Mouse (Mus musculus) embryonic facial prominence, embryonic 14.5 days (tissue): ENCODE results near the gene Rhbdf2. TPM values are rescaled to one million over a fixed set of nuclear protein-coding genes. Genes with fewer than 3 reads are reported as not detected.

Experiments
- ATAC-seq: fragments of 200-750 bp; cut with Nextera tagmentation; 2 replicates; pipeline ENCODE4 v1.8.0; 2017; ENCODE audit warnings: low read depth, moderate number of reproducible peaks, moderate TSS enrichment
- DNase-seq: peaks from one replicate; pipeline ENCODE4 v3.0.0-alpha.2; 2015; ENCODE audit warnings: low spot score
- H3K27ac ChIP-seq: fragments of 300-500 bp; sonication (generic); replicated peaks from 2 replicates; pipeline ENCODE4 v1.5.1; 2014; ENCODE audit warnings: low read depth, mild to moderate bottlenecking, low read length, moderate library complexity
- H3K27me3 ChIP-seq: fragments of 300-500 bp; sonication (generic); replicated peaks from 2 replicates; pipeline ENCODE4 v1.6.1; 2014; ENCODE audit warnings: low read length; ENCODE audit not compliant: control insufficient read depth, insufficient read depth
- H3K36me3 ChIP-seq: fragments of 300-500 bp; sonication (generic); 2 replicates; pipeline ENCODE4 v1.6.1; 2014; ENCODE audit warnings: low read length, mixed read lengths; ENCODE audit not compliant: control insufficient read depth, insufficient read depth
- H3K4me1 ChIP-seq: fragments of 300-500 bp; sonication (generic); 2 replicates; pipeline ENCODE4 v1.6.1; 2014; ENCODE audit warnings: antibody characterized with exemption, low read length; ENCODE audit not compliant: control insufficient read depth, insufficient read depth
- H3K4me2 ChIP-seq: fragments of 300-500 bp; sonication (generic); 2 replicates; pipeline ENCODE4 v1.6.1; 2014; ENCODE audit warnings: low read depth, mild to moderate bottlenecking, low read length, moderate library complexity, mixed read lengths
- H3K4me3 ChIP-seq: fragments of 300-500 bp; sonication (generic); 2 replicates; pipeline ENCODE4 v1.5.1; 2014; ENCODE audit warnings: low read depth, mild to moderate bottlenecking, low read length
- H3K9ac ChIP-seq: fragments of 300-500 bp; sonication (generic); 2 replicates; pipeline ENCODE4 v1.6.1; 2014; ENCODE audit warnings: low read depth, mild to moderate bottlenecking, low read length, moderate library complexity, mixed read lengths
- H3K9me3 ChIP-seq: fragments of 300-500 bp; sonication (generic); 2 replicates; pipeline ENCODE4 v1.6.1; 2016; ENCODE audit warnings: low read length; ENCODE audit not compliant: control insufficient read depth
- WGBS: fragments of 180-500 bp; shearing (Covaris S2); extraction: QIAGEN DNeasy Blood & Tissue Kit; methylation state at CpG from one replicate; pipeline ENCODE4 v1.1.7; 2014; 5-methylcytosine and 5-hydroxymethylcytosine counted together
- polyA plus RNA-seq: library from polyadenylated mRNA; unstranded; fragments of >200 nt; fragmentation: Nextera tagmentation; extraction: Ambion mirVana; gene quantifications from 2 replicates; pipeline ENCODE4 v1.2.1, GENCODE M21; 2014

Rhbdf2 gene
- polyA plus RNA-seq, 1 experiment from 2014 or later, result 3.6 TPM

- no peak for DNase-seq
- H3K9ac ChIP-seq, result no peak overlapping the region
- no peaks in the 10 kb centered on the region for H3K36me3 ChIP-seq
- ATAC-seq, result no peak
- H3K9me3 ChIP-seq, result no peaks in the 10 kb centered on the region
- H3K4me1 ChIP-seq, result 0 out of 2 replicates have a peak, but pooled peaks cover 6% of the 10 kb centered on the region
- no peak overlapping the region; the same call in 1 of the 2 replicates for H3K27ac ChIP-seq
- H3K27me3 ChIP-seq, result no peaks in the 10 kb centered on the region
- H3K4me3 ChIP-seq, result no peak overlapping the region
- no peak overlapping the region for H3K4me2 ChIP-seq
- WGBS, result 55% methylated on average over 1 of the region's 1 CpGs
Measured at GRCm38 (mm10) chr11:116555572-116555971, 71.2 kb downstream of the Rhbdf2 start.

- 40% methylated on average over 12 of the region's 12 CpGs for WGBS
- DNase-seq (peak; percentile 79), ATAC-seq (peak; percentile 37; the same call in 1 of the 2 replicates)
- H3K4me3 ChIP-seq, result no peak overlapping the region
- H3K27me3 ChIP-seq, result no peaks in the 10 kb centered on the region
- no peak overlapping the region for H3K9ac ChIP-seq
- no peak overlapping the region for H3K4me2 ChIP-seq
- H3K27ac ChIP-seq, result no peak overlapping the region
- H3K4me1 ChIP-seq, result peaks cover 6% of the 10 kb centered on the region; the same call in 1 of the 2 replicates
- H3K36me3 ChIP-seq, result no peaks in the 10 kb centered on the region
- no peaks in the 10 kb centered on the region for H3K9me3 ChIP-seq
Measured at GRCm38 (mm10) chr11:116554171-116554878, 72.5 kb downstream of the Rhbdf2 start.

GRCm38 (mm10) chr11:116552194-116552593 lies 74.6 kb downstream of the Rhbdf2 start:
- no peak overlapping the region for H3K9ac ChIP-seq
- peaks cover 6% of the 10 kb centered on the region; the same call in 1 of the 2 replicates for H3K4me1 ChIP-seq
- H3K4me2 ChIP-seq, result no peak overlapping the region
- H3K27me3 ChIP-seq, result no peaks in the 10 kb centered on the region
- H3K9me3 ChIP-seq, result no peaks in the 10 kb centered on the region
- H3K27ac ChIP-seq, result no peak overlapping the region
- 89% methylated on average over 1 of the region's 1 CpGs for WGBS
- ATAC-seq (no peak), DNase-seq (no peak)
- H3K4me3 ChIP-seq, result no peak overlapping the region
- 0 out of 2 replicates have a peak, but pooled peaks cover 13% of the 10 kb centered on the region for H3K36me3 ChIP-seq

GRCm38 (mm10) chr11:116550748-116551147 lies 76.1 kb downstream of the Rhbdf2 start:
- ATAC-seq (no peak), DNase-seq (no peak)
- no peak overlapping the region for H3K4me3 ChIP-seq
- H3K27me3 ChIP-seq, result no peaks in the 10 kb centered on the region
- H3K9ac ChIP-seq, result no peak overlapping the region
- WGBS, result 55% methylated on average over 7 of the region's 7 CpGs
- peaks cover 6% of the 10 kb centered on the region; the same call in 1 of the 2 replicates for H3K4me1 ChIP-seq
- no peaks in the 10 kb centered on the region for H3K9me3 ChIP-seq
- H3K36me3 ChIP-seq, result peaks cover 26% of the 10 kb centered on the region
- H3K4me2 ChIP-seq, result no peak overlapping the region
- no peak overlapping the region for H3K27ac ChIP-seq

- ATAC-seq (no peak), DNase-seq (no peak)
- Histone ChIP-seq H3K9ac (no peak overlapping the region), H3K4me1 (peaks cover 6% of the 10 kb centered on the region; the same call in 1 of the 2 replicates), H3K4me3 (no peak overlapping the region), H3K36me3 (peaks cover 39% of the 10 kb centered on the region), H3K4me2 (no peak overlapping the region), H3K9me3 (no peaks in the 10 kb centered on the region), H3K27ac (no peak overlapping the region; the same call in 1 of the 2 replicates), H3K27me3 (no peaks in the 10 kb centered on the region)
- 89% methylated on average over 11 of the region's 11 CpGs for whole genome bisulfite sequencing
Measured at GRCm38 (mm10) chr11:116549273-116550038, 77.4 kb downstream of the Rhbdf2 start.

GRCm38 (mm10) chr11:116548780-116549179 lies 78.0 kb downstream of the Rhbdf2 start:
- peaks cover 6% of the 10 kb centered on the region; the same call in 1 of the 2 replicates for H3K4me1 ChIP-seq

More at GRCm38 (mm10) chr11:116548780-116549179, 78.0 kb downstream of the Rhbdf2 start:
- DNase-seq (no peak), ATAC-seq (no peak)
- H3K27me3 ChIP-seq, result no peaks in the 10 kb centered on the region
- no peak overlapping the region for H3K27ac ChIP-seq
- no peak overlapping the region for H3K4me3 ChIP-seq
- H3K9me3 ChIP-seq, result no peaks in the 10 kb centered on the region
- H3K4me2 ChIP-seq, result no peak overlapping the region
- WGBS, result 95% methylated on average over 8 of the region's 9 CpGs
- no peak overlapping the region for H3K9ac ChIP-seq
- peaks cover 45% of the 10 kb centered on the region for H3K36me3 ChIP-seq

Other genes starting within 250 kb of the Rhbdf2 start
- gene Rnf157, start 214.0 kb downstream of the Rhbdf2 start, polyA plus RNA-seq, result 17.7 and 18.2 TPM in 2 replicates
- 46.3 and 47.6 TPM in 2 replicates for gene Ubald2, start 192.9 kb downstream of the Rhbdf2 start, polyA plus RNA-seq
- 0.14 and 0.30 TPM in 2 replicates for gene Qrich2, start 160.8 kb downstream of the Rhbdf2 start, polyA plus RNA-seq
- gene Prpsap1, start 132.8 kb downstream of the Rhbdf2 start, polyA plus RNA-seq, result 122 and 145 TPM in 2 replicates
- gene Sphk1, start 96.1 kb downstream of the Rhbdf2 start, polyA plus RNA-seq, result 7.8 and 8.4 TPM in 2 replicates
- gene Ube2o, start 45.6 kb downstream of the Rhbdf2 start, polyA plus RNA-seq, result 15.4 and 17.4 TPM in 2 replicates
- not detected in 2 replicates for gene Aanat, start 40.6 kb downstream of the Rhbdf2 start, polyA plus RNA-seq
- 0.84 and 2.3 TPM in 2 replicates for gene Prcd, start 26.5 kb upstream of the Rhbdf2 start, polyA plus RNA-seq
- gene Cygb, start 27.3 kb upstream of the Rhbdf2 start, polyA plus RNA-seq, result 17.8 and 20.5 TPM in 2 replicates
- 0.11 TPM in 1 of 2 replicates, not detected in the other for gene St6galnac1, start 148.5 kb upstream of the Rhbdf2 start, polyA plus RNA-seq
- 17.3 and 17.6 TPM in 2 replicates for gene Mxra7, start 201.0 kb upstream of the Rhbdf2 start, polyA plus RNA-seq
- gene Mettl23, start 216.3 kb upstream of the Rhbdf2 start, polyA plus RNA-seq, result 75.8 and 77.4 TPM in 2 replicates
- gene Jmjd6, start 216.4 kb upstream of the Rhbdf2 start, polyA plus RNA-seq, result 72.9 and 74.8 TPM in 2 replicates
- 42.8 and 43.9 TPM in 2 replicates for gene Mfsd11, start 225.4 kb upstream of the Rhbdf2 start, polyA plus RNA-seq
- 663 and 697 TPM in 2 replicates for gene Srsf2, start 226.1 kb upstream of the Rhbdf2 start, polyA plus RNA-seq